ENCODE assay signal across 26 mouse cellular contexts in genomic region chr7:81844801-81845200, GRCm38 (mm10). TPM values are rescaled to one million over a fixed set of nuclear protein-coding genes. Genes with fewer than 3 reads are reported as not detected.
"Had no signal": no experiment of that assay in that cellular context is flagged by ENCODE, and none has a peak within 500 bp of the region (broad histone marks: within the 10 kb centered on the region; RNA-seq: fewer than 3 reads in every experiment).

No protein-coding gene starts in this region.

- H3K27ac ChIP-seq: liver, embryonic 13.5 days; liver, embryonic 15.5 days; lung, embryonic 15.5 days; macrophage; midbrain, embryonic 10.5 days; midbrain, embryonic 13.5 days; midbrain, embryonic 15.5 days; neural tube, embryonic 12.5 days; stomach, embryonic 15.5 days; stomach, postnatal 0 days had no signal

- ATAC-seq: liver, postnatal 0 days; lung, postnatal 0 days; midbrain, embryonic 13.5 days; midbrain, embryonic 15.5 days had no signal

- H3K4me2 ChIP-seq: liver, embryonic 13.5 days; liver, embryonic 15.5 days; lung, embryonic 15.5 days; midbrain, embryonic 13.5 days; midbrain, embryonic 15.5 days; neural tube, embryonic 12.5 days; stomach, embryonic 15.5 days had no signal

- H3K9ac ChIP-seq: liver, embryonic 13.5 days; liver, embryonic 15.5 days; liver, postnatal 0 days; lung, embryonic 15.5 days; midbrain, embryonic 13.5 days; midbrain, embryonic 15.5 days; neural tube, embryonic 12.5 days; stomach, embryonic 15.5 days had no signal

- H3K4me3 ChIP-seq: liver, embryonic 13.5 days; liver, embryonic 15.5 days; lung, embryonic 15.5 days; midbrain, embryonic 10.5 days; midbrain, embryonic 13.5 days; midbrain, embryonic 15.5 days; neural tube, embryonic 12.5 days; stomach, embryonic 15.5 days had no signal

- H3K4me1 ChIP-seq: liver, embryonic 13.5 days; liver, embryonic 15.5 days; lung, embryonic 15.5 days; midbrain, embryonic 13.5 days; midbrain, embryonic 15.5 days; neural tube, embryonic 12.5 days; stomach, embryonic 15.5 days had no signal

- H3K36me3 ChIP-seq: liver, embryonic 13.5 days; liver, embryonic 15.5 days; lung, embryonic 15.5 days; midbrain, embryonic 10.5 days; midbrain, embryonic 13.5 days; midbrain, embryonic 15.5 days; neural tube, embryonic 12.5 days; stomach, embryonic 15.5 days had no signal

- H3K27me3 ChIP-seq: lung, embryonic 15.5 days; midbrain, embryonic 13.5 days; midbrain, embryonic 15.5 days; neural tube, embryonic 12.5 days; stomach, embryonic 15.5 days had no signal

- DNase-seq: liver, embryonic 13.5 days; liver, postnatal 0 days; lung, adult 2 months; lung, postnatal 14 days; lung, postnatal 36 days; right cerebral cortex, postnatal 14 days; thymus, adult 2 months; thymus, postnatal 25 days; thymus, postnatal 4 days had no signal

- H3K9me3 ChIP-seq: liver, embryonic 13.5 days; liver, embryonic 15.5 days; lung, embryonic 15.5 days; midbrain, embryonic 10.5 days; midbrain, embryonic 13.5 days; midbrain, embryonic 15.5 days; neural tube, embryonic 12.5 days; stomach, embryonic 15.5 days had no signal

RNA-seq across cellular contexts. Expression of gene Gm10160, which starts 10.8 kb away (rescaled TPM):
- total RNA-seq: megakaryocyte, adult 5-6 weeks; megakaryocyte-erythroid progenitor cell, adult 5-6 weeks; neutrophil, adult 5-6 weeks had no signal
- polyA plus RNA-seq: liver, embryonic 13.5 days; liver, embryonic 15.5 days; liver, postnatal 0 days; lung, adult 2 months; lung, embryonic 15.5 days; lung, postnatal 0 days; macrophage; midbrain, embryonic 10.5 days; midbrain, embryonic 13.5 days; midbrain, embryonic 15.5 days; neural tube, embryonic 12.5 days; neural tube, embryonic 14.5 days; spleen, adult 2 months; stomach, embryonic 15.5 days; stomach, postnatal 0 days; testis, adult 2 months; thymus, adult 2 months; urinary bladder, adult 2 months had no signal
